Mouse (Mus musculus) heart, embryonic 14.5 days (tissue): ENCODE measurements at regions not wholly inside any gene's neighbourhood (a gene's known extent, or its start where the extent isn't known, plus 50 kb on each side); places are given as distances from the start of the nearest gene placed in this dataset.

ENCODE experiments used
- ATAC-seq: fragments of 200-750 bp; cut with Nextera tagmentation; 2 replicates; pipeline ENCODE4 v1.8.0; 2017; ENCODE audit warnings: low read depth, moderate TSS enrichment; ENCODE audit not compliant: insufficient number of reproducible peaks, insufficient read depth, low FRiP score
- H3K27ac ChIP-seq, 2 experiments: fragments of 200-500 bp in 1 of 2; fragments of 300-500 bp in 1 of 2; sonication (generic) in 1 of 2; replicated peaks in 1 of 2; 2 replicates each; pipeline ENCODE4 v1.5.1; 2012 to 2014; ENCODE audit warnings: low read depth in 2 of 2, low read length in 2 of 2, control low read depth in 1 of 2, mild to moderate bottlenecking in 1 of 2, mixed read lengths in 1 of 2; ENCODE audit not compliant: control insufficient read depth in 1 of 2, insufficient read depth in 1 of 2
- H3K27me3 ChIP-seq: fragments of 300-500 bp; sonication (generic); 2 replicates; pipeline ENCODE4 v1.6.1; 2014; ENCODE audit warnings: mild to moderate bottlenecking, low read length, control low read depth; ENCODE audit not compliant: control insufficient read depth, insufficient read depth
- H3K36me3 ChIP-seq: fragments of 300-500 bp; sonication (generic); 2 replicates; pipeline ENCODE4 v1.6.1; 2014; ENCODE audit warnings: mild to moderate bottlenecking, control low read depth, low read length, mixed read lengths; ENCODE audit not compliant: control insufficient read depth, insufficient read depth
- H3K4me1 ChIP-seq, 2 experiments: fragments of 200-500 bp in 1 of 2; fragments of 300-500 bp in 1 of 2; sonication (generic) in 1 of 2; 2 replicates each; pipeline ENCODE4 v1.6.1; 2012 to 2014; ENCODE audit warnings: low read length in 2 of 2, control low read depth in 1 of 2, mixed read lengths in 1 of 2; ENCODE audit not compliant: control insufficient read depth in 2 of 2, insufficient read depth in 2 of 2
- H3K4me2 ChIP-seq: fragments of 300-500 bp; sonication (generic); 2 replicates; pipeline ENCODE4 v1.6.1; 2014; ENCODE audit warnings: mild to moderate bottlenecking, low read length
- H3K4me3 ChIP-seq, 2 experiments: fragments of 200-500 bp in 1 of 2; fragments of 300-500 bp in 1 of 2; sonication (generic) in 1 of 2; 2 replicates each; pipeline ENCODE4 v1.5.1; 2012 to 2014; ENCODE audit warnings: low read length in 2 of 2, mild to moderate bottlenecking in 2 of 2, control low read depth in 1 of 2, low read depth in 1 of 2, moderate library complexity in 1 of 2; ENCODE audit not compliant: control insufficient read depth in 1 of 2, insufficient read depth in 1 of 2
- H3K9ac ChIP-seq: fragments of 300-500 bp; sonication (generic); 2 replicates; pipeline ENCODE4 v1.6.1; 2014; ENCODE audit warnings: mild to moderate bottlenecking, low read length
- H3K9me3 ChIP-seq: fragments of 300-500 bp; sonication (generic); 2 replicates; pipeline ENCODE4 v1.6.1; 2016; ENCODE audit warnings: low read length, control low read depth; ENCODE audit not compliant: control insufficient read depth
- WGBS: fragments of 180-500 bp; shearing (Covaris S2); extraction: QIAGEN DNeasy Blood & Tissue Kit; methylation state at CpG from one replicate; pipeline ENCODE4 v1.1.7; 2014; 5-methylcytosine and 5-hydroxymethylcytosine counted together

DNA sequence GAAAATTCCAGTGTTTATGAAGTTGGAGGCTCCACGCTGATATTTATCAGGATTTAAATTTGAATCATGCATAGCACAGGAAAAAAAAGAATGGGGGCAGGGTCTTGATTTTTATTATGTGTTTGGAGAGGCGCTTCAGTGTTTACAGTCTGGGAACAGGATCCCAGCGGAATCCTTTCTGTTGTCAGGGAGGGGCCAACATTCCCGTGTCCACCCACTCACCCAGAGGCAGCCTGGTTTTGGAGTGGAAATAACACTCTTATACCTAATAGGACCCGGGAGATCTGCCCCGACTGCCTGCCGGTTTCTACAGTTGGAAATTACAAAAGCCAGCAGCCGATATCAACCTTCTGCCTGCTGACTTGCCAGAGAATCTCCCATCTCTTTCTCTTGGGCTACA, 120.2 kb upstream of the Zfp217 start:
- no peak for ATAC-seq
- H3K4me3 ChIP-seq: no peak overlapping the region

DNA sequence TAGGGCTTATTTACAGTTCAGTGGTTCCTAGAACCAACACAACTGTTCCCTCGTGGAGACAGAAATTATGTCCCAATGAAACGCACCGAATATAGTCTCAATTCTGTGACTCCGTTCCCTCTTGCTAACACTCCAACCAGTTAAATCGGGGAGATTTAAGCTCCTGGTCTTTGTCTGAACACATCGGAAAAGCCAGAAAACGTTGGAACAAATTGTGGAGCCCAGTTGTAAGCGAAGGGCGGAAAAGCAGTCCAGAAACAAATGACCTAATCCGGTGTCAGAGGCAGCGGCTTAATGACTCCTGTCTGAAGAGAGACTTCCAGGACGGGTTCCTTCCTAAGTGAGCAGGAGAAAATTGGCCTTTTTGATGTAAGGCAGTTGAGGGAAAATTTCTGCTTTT, 119.2 kb upstream of the Zfp217 start:
- Histone ChIP-seq H3K9me3 (no peaks in the 10 kb centered on the region), H3K36me3 (no peaks in the 10 kb centered on the region), H3K27me3 (no peaks in the 10 kb centered on the region), H3K4me2 (peak overlapping the region; percentile 65), H3K4me1 (peaks cover 8 to 15% of the 10 kb centered on the region in 2 experiments; a peak in 3 of 4 replicates), H3K27ac (peak overlapping the region; percentile 41 to 81), H3K9ac (peak overlapping the region; percentile 36), H3K4me3 (peak overlapping the region; percentile 33; a peak in 3 of 4 replicates)
- 16% methylated on average over 12 of the region's 12 CpGs for WGBS
- ATAC-seq: no peak

More for the DNA sequence above, 120.2 kb upstream of the Zfp217 start:
- 0 out of 4 replicates have a peak overlapping the region, but pooled peaks of 1 of the 2 experiments have one; percentile 41 for H3K27ac ChIP-seq
- no peaks in the 10 kb centered on the region for H3K36me3 ChIP-seq
- H3K27me3 ChIP-seq: no peaks in the 10 kb centered on the region
- H3K4me1 ChIP-seq: peaks cover 8 to 15% of the 10 kb centered on the region in 2 experiments; a peak in 3 of 4 replicates
- WGBS: 29% methylated on average over 8 of the region's 8 CpGs
- H3K9ac ChIP-seq: no peak overlapping the region
- no peak overlapping the region for H3K4me2 ChIP-seq
- no peaks in the 10 kb centered on the region for H3K9me3 ChIP-seq

GRCm38 (mm10) chr2:170266407-170267101, 118.7 kb upstream of the Zfp217 start:
- 33% methylated on average over 16 of the region's 16 CpGs for WGBS
- Histone ChIP-seq H3K27ac (peak overlapping the region; percentile 41 to 81), H3K27me3 (no peaks in the 10 kb centered on the region), H3K4me2 (peak overlapping the region; percentile 65), H3K36me3 (no peaks in the 10 kb centered on the region), H3K4me3 (peak overlapping the region; percentile 33), H3K4me1 (peaks cover 8 to 15% of the 10 kb centered on the region in 2 experiments; a peak in 3 of 4 replicates), H3K9ac (peak overlapping the region; percentile 36), H3K9me3 (no peaks in the 10 kb centered on the region)
- no peak for ATAC-seq

DNA sequence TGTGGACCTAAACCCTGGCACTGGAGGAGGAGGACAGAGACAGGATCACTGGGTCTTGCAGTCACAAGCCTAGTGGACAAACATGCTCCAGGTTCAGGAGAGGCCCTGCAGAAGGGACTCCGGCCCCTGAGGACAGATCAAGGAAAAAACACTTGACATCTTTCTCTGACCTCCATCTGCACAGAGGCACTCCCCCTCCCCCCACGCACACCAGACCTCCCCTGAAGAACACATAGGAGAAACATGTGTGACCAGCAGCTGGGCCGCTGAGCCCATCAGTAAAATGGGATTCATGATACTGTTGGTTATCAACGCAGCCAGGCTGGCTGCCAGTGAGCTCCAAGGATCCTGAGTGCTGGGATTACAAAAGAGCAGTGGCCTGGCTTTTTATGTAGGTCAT, 115.7 kb upstream of the Zfp217 start:
- no peak for ATAC-seq
- 37% methylated on average over 4 of the region's 4 CpGs for WGBS
- Histone ChIP-seq H3K27me3 (no peaks in the 10 kb centered on the region), H3K36me3 (no peaks in the 10 kb centered on the region), H3K27ac (no peak overlapping the region), H3K9me3 (no peaks in the 10 kb centered on the region), H3K4me3 (no peak overlapping the region), H3K4me1 (peaks cover 8 to 15% of the 10 kb centered on the region in 2 experiments; a peak in 3 of 4 replicates), H3K4me2 (no peak overlapping the region), H3K9ac (no peak overlapping the region)

DNA sequence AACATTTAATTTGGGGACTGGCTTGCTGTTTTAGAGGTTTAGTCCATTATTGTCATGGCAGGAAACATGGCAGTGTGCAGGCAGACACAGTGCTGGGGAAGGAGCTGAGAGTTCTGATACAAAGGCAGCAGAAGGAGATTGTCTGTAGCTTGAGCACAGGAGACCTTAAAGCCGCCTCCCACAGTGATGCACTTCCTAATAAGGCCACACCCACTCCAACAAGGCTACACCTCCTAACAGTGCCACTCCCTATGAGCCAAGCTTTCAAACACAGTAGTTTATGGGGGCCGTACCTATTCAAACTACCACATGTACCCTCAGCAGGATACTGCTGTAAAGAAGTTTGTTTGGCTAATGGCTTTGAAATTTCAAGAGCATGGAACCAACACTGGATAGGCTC, 113.3 kb upstream of the Zfp217 start:
- Histone ChIP-seq H3K9me3 (no peaks in the 10 kb centered on the region), H3K27me3 (no peaks in the 10 kb centered on the region), H3K4me1 (peaks cover 3 to 4% of the 10 kb centered on the region in 2 experiments; a peak in 2 of 4 replicates), H3K36me3 (no peaks in the 10 kb centered on the region), H3K4me2 (no peak overlapping the region), H3K4me3 (no peak overlapping the region), H3K9ac (no peak overlapping the region), H3K27ac (no peak overlapping the region)
- no peak for ATAC-seq
- 92% methylated on average over 2 of the region's 2 CpGs for WGBS

DNA sequence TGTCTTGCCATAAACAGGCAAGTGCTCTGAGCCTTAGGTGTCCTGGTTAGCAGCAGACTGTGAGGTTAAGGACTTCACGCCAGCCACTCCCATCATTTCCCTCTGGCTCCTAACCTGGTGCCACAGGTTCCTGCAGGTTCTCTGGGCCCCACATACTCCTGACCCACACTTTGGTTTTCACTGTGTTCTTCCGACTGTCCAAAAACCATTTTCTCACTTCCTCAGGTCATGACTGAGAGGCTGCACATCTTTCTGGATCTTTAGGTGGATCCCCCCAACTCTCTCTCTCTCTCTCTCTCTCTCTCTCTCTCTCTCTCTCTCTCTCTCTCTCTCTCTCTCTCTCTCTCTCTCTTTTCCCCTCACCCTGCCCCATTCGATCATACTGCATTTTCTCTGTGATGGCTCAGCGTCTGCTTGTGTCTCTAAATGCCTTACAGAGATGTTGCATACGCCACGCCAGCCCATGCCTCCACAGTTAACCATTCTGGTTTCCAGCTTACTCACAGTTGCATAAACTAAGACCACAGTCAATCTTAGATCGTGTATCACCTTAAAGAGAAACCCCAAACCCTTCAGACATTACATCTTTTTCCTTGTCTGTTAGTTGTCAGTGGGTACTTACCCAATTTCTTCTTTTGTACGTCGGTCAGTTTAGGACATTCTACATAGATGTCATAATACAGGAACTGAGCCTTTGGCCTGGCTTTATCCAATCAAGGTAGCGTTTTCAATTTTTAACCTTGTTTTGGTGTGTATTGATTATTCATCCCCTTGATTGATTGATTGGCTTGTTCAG, 112.0 kb upstream of the Zfp217 start:
- H3K4me1 ChIP-seq: peaks cover 3 to 4% of the 10 kb centered on the region in 2 experiments; a peak in 2 of 4 replicates
- H3K4me3 ChIP-seq: no peak overlapping the region
- H3K27ac ChIP-seq: no peak overlapping the region
- no peak overlapping the region for H3K9ac ChIP-seq
- H3K9me3 ChIP-seq: no peaks in the 10 kb centered on the region
- no peak for ATAC-seq
- H3K36me3 ChIP-seq: no peaks in the 10 kb centered on the region
- H3K4me2 ChIP-seq: no peak overlapping the region
- 89% methylated on average over 10 of the region's 10 CpGs for WGBS
- H3K27me3 ChIP-seq: no peaks in the 10 kb centered on the region

DNA sequence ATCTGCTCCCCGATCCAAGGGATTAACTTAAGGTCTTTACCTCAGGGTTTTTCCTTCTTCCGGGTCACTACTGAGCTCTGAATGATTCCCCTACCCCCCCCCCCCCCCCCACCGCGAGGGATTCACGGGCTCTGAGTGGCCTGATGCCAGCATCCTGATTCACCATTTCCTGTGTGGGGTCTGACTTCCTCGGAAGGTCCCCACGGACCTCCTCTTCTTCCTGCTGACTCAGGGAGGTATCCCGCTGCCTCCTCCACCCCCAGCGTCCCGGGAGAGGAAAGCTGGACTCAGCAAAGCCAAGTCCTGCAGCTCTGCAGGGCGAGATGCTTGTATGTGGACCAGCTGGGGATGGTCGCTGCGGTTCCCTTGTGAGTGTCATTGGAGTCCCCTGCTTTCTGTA, 110.5 kb upstream of the Zfp217 start:
- Histone ChIP-seq H3K4me2 (no peak overlapping the region), H3K4me1 (no peaks in the 10 kb centered on the region; a peak in 1 of 4 replicates), H3K27me3 (no peaks in the 10 kb centered on the region), H3K27ac (no peak overlapping the region), H3K4me3 (no peak overlapping the region), H3K9ac (no peak overlapping the region), H3K9me3 (no peaks in the 10 kb centered on the region), H3K36me3 (no peaks in the 10 kb centered on the region)
- 59% methylated on average over 12 of the region's 13 CpGs for WGBS
- no peak for ATAC-seq
